Mouse (Mus musculus): ENCODE measurements around the gene Skap2.

DNA sequence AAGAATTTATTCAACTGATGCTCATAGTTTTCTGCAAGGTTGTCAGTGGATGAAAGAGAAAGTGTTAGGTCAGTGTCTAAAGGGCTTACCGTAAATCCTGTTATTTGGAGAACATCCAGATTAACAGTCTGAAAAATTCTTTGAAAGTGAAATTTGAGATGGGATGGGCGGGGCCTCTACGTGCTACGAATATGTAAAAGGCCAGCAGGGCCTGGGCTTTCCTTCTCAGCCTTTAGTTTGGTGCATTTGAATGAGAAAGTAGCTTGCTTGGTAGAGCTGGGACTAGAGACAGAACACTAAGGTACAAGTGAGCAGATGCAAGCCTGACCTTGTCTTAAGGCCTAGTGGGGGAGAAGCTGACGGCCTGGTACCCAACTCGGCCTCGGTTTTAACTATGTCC is 18.8 kb upstream of the Skap2 start:
- TF ChIP-seq CTCF (IDR thresholded peaks at IDR 0.05) (no peak), EP300 (IDR thresholded peaks at IDR 0.05) (no peak)

All from lung, postnatal 0 days (tissue).